Mouse (Mus musculus) liver, embryonic 14.5 days (tissue): ENCODE measurements around the gene Dcun1d3. TPM values are rescaled to one million over a fixed set of nuclear protein-coding genes. Genes with fewer than 3 reads are reported as not detected.

Experiments used
- ATAC-seq: fragments of 200-750 bp; cut with Nextera tagmentation; 2 replicates; pipeline ENCODE4 v1.8.0; 2017; ENCODE audit warnings: moderate number of reproducible peaks, mild to moderate bottlenecking, moderate library complexity; ENCODE audit not compliant: insufficient read depth
- DNase-seq, 3 experiments: peaks; one replicate each; pipeline ENCODE4 v3.0.0-alpha.2; 2012 to 2013; ENCODE audit warnings: low read depth in 3 of 3, low spot score in 3 of 3
- H3K27ac ChIP-seq: fragments of 300-500 bp; sonication (generic); 2 replicates; pipeline ENCODE4 v1.5.1; 2014; ENCODE audit warnings: moderate library complexity, mild to moderate bottlenecking, control low read depth, inconsistent platforms
- H3K27me3 ChIP-seq: fragments of 300-500 bp; sonication (generic); 2 replicates; pipeline ENCODE4 v1.6.1; 2014; ENCODE audit warnings: mild to moderate bottlenecking, low read length, moderate library complexity; ENCODE audit not compliant: control insufficient read depth, insufficient read depth
- H3K36me3 ChIP-seq: fragments of 300-500 bp; sonication (generic); replicated peaks from 2 replicates; pipeline ENCODE4 v1.6.1; 2014; ENCODE audit warnings: low read depth; ENCODE audit not compliant: control insufficient read depth, insufficient read depth
- H3K4me1 ChIP-seq, 2 experiments: fragments of 200-500 bp in 1 of 2; fragments of 300-500 bp in 1 of 2; sonication (generic) in 1 of 2; replicated peaks; 2 replicates each; pipeline ENCODE4 v1.6.1; 2012 to 2014; ENCODE audit warnings: antibody characterized with exemption in 1 of 2, inconsistent platforms in 1 of 2, low read length in 1 of 2; ENCODE audit not compliant: control insufficient read depth in 2 of 2, insufficient read depth in 2 of 2
- H3K4me2 ChIP-seq: fragments of 300-500 bp; sonication (generic); 2 replicates; pipeline ENCODE4 v1.6.1; 2014; ENCODE audit warnings: low read depth, mild to moderate bottlenecking, control low read depth, moderate library complexity
- H3K4me3 ChIP-seq, 2 experiments: fragments of 200-500 bp in 1 of 2; fragments of 300-500 bp in 1 of 2; sonication (generic) in 1 of 2; 2 replicates each; pipeline ENCODE4 v1.5.1; 2012 to 2014; ENCODE audit warnings: low read depth in 2 of 2, low read length in 2 of 2, mild to moderate bottlenecking in 2 of 2, control low read depth in 1 of 2, inconsistent platforms in 1 of 2, moderate library complexity in 1 of 2; ENCODE audit not compliant: insufficient read depth in 1 of 2
- H3K9ac ChIP-seq: fragments of 300-500 bp; sonication (generic); replicated peaks from 2 replicates; pipeline ENCODE4 v1.6.1; 2014; ENCODE audit warnings: mild to moderate bottlenecking, control low read depth, moderate library complexity
- H3K9me3 ChIP-seq: fragments of 300-500 bp; sonication (generic); 2 replicates; pipeline ENCODE4 v1.6.1; 2016; ENCODE audit warnings: low read length, mixed read lengths; ENCODE audit not compliant: control insufficient read depth
- CTCF ChIP-seq: IDR thresholded peaks from 2 replicates; pipeline ENCODE4 v1.5.1; 2016; ENCODE audit warnings: antibody characterized with exemption, low read depth, control low read depth
- EP300 ChIP-seq: IDR thresholded peaks from 2 replicates; pipeline ENCODE4 v1.6.1; 2016; ENCODE audit warnings: antibody characterized with exemption, low read depth
- WGBS: fragments of 180-500 bp; shearing (Covaris S2); extraction: QIAGEN DNeasy Blood & Tissue Kit; methylation state at CpG from one replicate; pipeline ENCODE4 v1.1.7; 2014; ENCODE audit not compliant: insufficient replicate concordance; 5-methylcytosine and 5-hydroxymethylcytosine counted together
- polyA plus RNA-seq, 2 experiments: library from polyadenylated mRNA; depleted of rRNA in 1 of 2; stranded (reverse) in 1 of 2; unstranded in 1 of 2; fragments of >200 nt; fragmentation: Nextera tagmentation in 1 of 2; extraction: Ambion mirVana in 1 of 2; gene quantifications; 2 replicates each; pipeline versions ENCODE4 v1.2.1 to v1.2.3; 2012 to 2014

Dcun1d3 gene
- polyA plus RNA-seq, 2 experiments: 0.87 to 1.2 TPM

GRCm38 (mm10) chr7:119835371-119835770, 60.7 kb downstream of the Dcun1d3 start:
- Histone ChIP-seq H3K4me2 (no peak overlapping the region), H3K27ac (no peak overlapping the region), H3K27me3 (no peaks in the 10 kb centered on the region), H3K4me3 (no peak overlapping the region), H3K4me1 (no peaks in the 10 kb centered on the region), H3K9ac (no peak overlapping the region), H3K9me3 (no peaks in the 10 kb centered on the region), H3K36me3 (no peaks in the 10 kb centered on the region; the same call in none of the 2 replicates)
- DNase-seq (no peak), ATAC-seq (no peak)
- WGBS: 88% methylated on average over 1 of the region's 1 CpGs
- TF ChIP-seq CTCF: no peak
- no peak for TF ChIP-seq EP300

- no peaks in the 10 kb centered on the region for H3K27me3 ChIP-seq
- no peak overlapping the region for H3K4me3 ChIP-seq
- no peaks in the 10 kb centered on the region for H3K9me3 ChIP-seq
- DNase-seq: no peak
- ATAC-seq: no peak
- 74% methylated on average over 3 of the region's 3 CpGs for WGBS
- no peak overlapping the region for H3K4me2 ChIP-seq
- H3K4me1 ChIP-seq: no peaks in the 10 kb centered on the region
- no peak overlapping the region for H3K9ac ChIP-seq
- no peak for TF ChIP-seq EP300
- TF ChIP-seq CTCF: no peak
- H3K36me3 ChIP-seq: peaks cover 3% of the 10 kb centered on the region
- H3K27ac ChIP-seq: no peak overlapping the region
These were observed 87.4 kb downstream of the Dcun1d3 start for GRCm38 (mm10) chr7:119808723-119809122.

DNA sequence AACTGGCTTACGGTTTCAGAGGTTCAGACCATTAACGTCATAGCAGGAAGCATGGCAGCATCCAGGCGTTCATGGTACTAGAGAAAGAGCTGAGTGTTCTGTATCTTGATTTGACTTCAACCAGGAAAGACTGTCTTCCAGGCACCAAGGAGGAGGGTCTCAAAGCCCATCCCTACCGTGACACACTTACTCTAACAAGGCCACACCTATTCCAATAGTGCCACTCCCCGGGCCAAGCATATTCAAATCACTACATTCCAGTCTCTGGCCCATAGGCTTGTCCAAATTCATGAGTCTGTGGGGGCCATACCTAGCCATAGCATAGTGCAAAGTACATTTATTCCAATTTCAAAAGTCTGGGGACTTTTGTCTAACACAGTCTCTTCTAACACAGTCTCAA, 88.7 kb downstream of the Dcun1d3 start:
- Histone ChIP-seq H3K9ac (no peak overlapping the region), H3K9me3 (no peaks in the 10 kb centered on the region), H3K36me3 (peaks cover 3% of the 10 kb centered on the region), H3K4me3 (no peak overlapping the region), H3K4me1 (no peaks in the 10 kb centered on the region), H3K27me3 (no peaks in the 10 kb centered on the region), H3K27ac (no peak overlapping the region), H3K4me2 (no peak overlapping the region)
- TF ChIP-seq EP300: no peak
- no peak for TF ChIP-seq CTCF
- DNase-seq (no peak), ATAC-seq (no peak)
- 73% methylated on average over 5 of the region's 5 CpGs for WGBS

Other genes starting within 250 kb of the Dcun1d3 start
- not detected in 2 replicates for gene Acsm4, start 206.3 kb downstream of the Dcun1d3 start, polyA plus RNA-seq (2012; rRNA removed)
- not detected in 2 replicates for gene Acsm4, start 206.3 kb downstream of the Dcun1d3 start, polyA plus RNA-seq (2014; fragmentation: Nextera tagmentation; extraction: Ambion mirVana)
- gene Thumpd1, start 175.5 kb downstream of the Dcun1d3 start, polyA plus RNA-seq (2012; rRNA removed): 8.7 and 14.6 TPM in 2 replicates
- gene Thumpd1, start 175.5 kb downstream of the Dcun1d3 start, polyA plus RNA-seq (2014; fragmentation: Nextera tagmentation; extraction: Ambion mirVana): 28.1 and 31.2 TPM in 2 replicates
- gene Acsm3, start 135.4 kb downstream of the Dcun1d3 start, polyA plus RNA-seq (2012; rRNA removed): 1.6 and 1.9 TPM in 2 replicates
- 2.0 and 2.1 TPM in 2 replicates for gene Acsm3, start 135.4 kb downstream of the Dcun1d3 start, polyA plus RNA-seq (2014; fragmentation: Nextera tagmentation; extraction: Ambion mirVana)
- 6.2 and 14.6 TPM in 2 replicates for gene Rexo5, start 102.3 kb downstream of the Dcun1d3 start, polyA plus RNA-seq (2012; rRNA removed)
- 6.8 and 11.0 TPM in 2 replicates for gene Rexo5, start 102.3 kb downstream of the Dcun1d3 start, polyA plus RNA-seq (2014; fragmentation: Nextera tagmentation; extraction: Ambion mirVana)
- gene Eri2, start 102.2 kb downstream of the Dcun1d3 start, polyA plus RNA-seq (2012; rRNA removed): 3.4 and 4.3 TPM in 2 replicates
- gene Eri2, start 102.2 kb downstream of the Dcun1d3 start, polyA plus RNA-seq (2014; fragmentation: Nextera tagmentation; extraction: Ambion mirVana): 13.2 and 14.3 TPM in 2 replicates
- 1.00 and 1.4 TPM in 2 replicates for gene Lyrm1, start 437 bp downstream of the Dcun1d3 start, polyA plus RNA-seq (2012; rRNA removed)
- 2.0 and 3.2 TPM in 2 replicates for gene Lyrm1, start 437 bp downstream of the Dcun1d3 start, polyA plus RNA-seq (2014; fragmentation: Nextera tagmentation; extraction: Ambion mirVana)
- gene Dnah3, start 199.0 kb upstream of the Dcun1d3 start, polyA plus RNA-seq (2012; rRNA removed): not detected in 2 replicates
- gene Dnah3, start 199.0 kb upstream of the Dcun1d3 start, polyA plus RNA-seq (2014; fragmentation: Nextera tagmentation; extraction: Ambion mirVana): not detected in 2 replicates
- 0.77 and 0.78 TPM in 2 replicates for gene Tmem159, start 206.1 kb upstream of the Dcun1d3 start, polyA plus RNA-seq (2012; rRNA removed)
- gene Tmem159, start 206.1 kb upstream of the Dcun1d3 start, polyA plus RNA-seq (2014; fragmentation: Nextera tagmentation; extraction: Ambion mirVana): 1.7 and 1.9 TPM in 2 replicates
- gene Zp2, start 249.0 kb upstream of the Dcun1d3 start, polyA plus RNA-seq (2012; rRNA removed): not detected in 2 replicates
- not detected in 2 replicates for gene Zp2, start 249.0 kb upstream of the Dcun1d3 start, polyA plus RNA-seq (2014; fragmentation: Nextera tagmentation; extraction: Ambion mirVana)